Mouse (Mus musculus): ENCODE measurements around the gene Dcaf5. TPM values are rescaled to one million over a fixed set of nuclear protein-coding genes. Genes with fewer than 3 reads are reported as not detected.
"Not testable (repeated sequence)": the region's sequence is repeated elsewhere in the genome, so short reads cannot be mapped to it uniquely, and the experiment has no call there.

Dcaf5 gene
- polyA plus RNA-seq (2016; fragmentation: Nextera tagmentation; extraction: Ambion mirVana), result 9.3 and 12.8 TPM in 2 replicates

- H3K9me3 ChIP-seq (replicated peaks), result no peaks in the 10 kb centered on the region
- H3K4me3 ChIP-seq, result peak within 1 kb of the TSS; percentile 81
- peak; percentile 84 for DNase-seq (ENCODE audit: low spot score)
- peaks cover 3% of the 10 kb centered on the region; the same call in 1 of the 2 replicates for H3K36me3 ChIP-seq
- H3K27ac ChIP-seq, result peak within 1 kb of the TSS; percentile 96
- under 1% methylated on average over 78 of the region's 79 CpGs for WGBS
- H3K4me1 ChIP-seq, result peaks cover 31% of the 10 kb centered on the region
- H3K27me3 ChIP-seq (ENCODE audit: low read depth, poor library complexity, severe bottlenecking), result no peaks in the 10 kb centered on the region
These were observed at the start of gene Dcaf5 for GRCm38 (mm10) chr12:80436336-80436976. Gene Dcaf5, minus strand, starts transcription at chr12:80436601.

GRCm38 (mm10) chr12:80483397-80483796 is 47.0 kb upstream of the Dcaf5 start:
- H3K4me3 ChIP-seq, result no peak overlapping the region
- WGBS, result 83% methylated on average over 3 of the region's 3 CpGs
- H3K27ac ChIP-seq, result no peak overlapping the region
- H3K9me3 ChIP-seq (replicated peaks), result no peaks in the 10 kb centered on the region
- H3K36me3 ChIP-seq, result peaks cover 66% of the 10 kb centered on the region
- DNase-seq (ENCODE audit: low spot score), result no peak
- H3K27me3 ChIP-seq (ENCODE audit: low read depth, poor library complexity, severe bottlenecking), result no peaks in the 10 kb centered on the region
- no peaks in the 10 kb centered on the region for H3K4me1 ChIP-seq

- H3K4me1 ChIP-seq, result no peaks in the 10 kb centered on the region
- no peak for DNase-seq (ENCODE audit: low spot score)
- peaks cover 51% of the 10 kb centered on the region for H3K36me3 ChIP-seq
- no peaks in the 10 kb centered on the region for H3K9me3 ChIP-seq (replicated peaks)
- 87% methylated on average over 3 of the region's 3 CpGs for WGBS
- no peaks in the 10 kb centered on the region for H3K27me3 ChIP-seq (ENCODE audit: low read depth, poor library complexity, severe bottlenecking)
- no peak overlapping the region for H3K4me3 ChIP-seq
- no peak overlapping the region for H3K27ac ChIP-seq
These were observed 43.6 kb upstream of the Dcaf5 start for GRCm38 (mm10) chr12:80479986-80480385.

GRCm38 (mm10) chr12:80473731-80474130 is 37.3 kb upstream of the Dcaf5 start:
- Histone ChIP-seq H3K4me1 (no peaks in the 10 kb centered on the region), H3K27ac (no peak overlapping the region), H3K4me3 (no peak overlapping the region), H3K9me3 (replicated peaks) (no peaks in the 10 kb centered on the region), H3K27me3 (ENCODE audit: low read depth, poor library complexity, severe bottlenecking) (no peaks in the 10 kb centered on the region), H3K36me3 (peaks cover 8% of the 10 kb centered on the region; the same call in 1 of the 2 replicates)
- WGBS, result 93% methylated on average over 3 of the region's 3 CpGs
- no peak for DNase-seq (ENCODE audit: low spot score)

GRCm38 (mm10) chr12:80471926-80472325 is 35.5 kb upstream of the Dcaf5 start:
- 85% methylated on average over 4 of the region's 4 CpGs for WGBS
- no peak for DNase-seq (ENCODE audit: low spot score)
- no peaks in the 10 kb centered on the region for H3K9me3 ChIP-seq (replicated peaks)
- H3K4me3 ChIP-seq, result no peak overlapping the region
- no peaks in the 10 kb centered on the region for H3K27me3 ChIP-seq (ENCODE audit: low read depth, poor library complexity, severe bottlenecking)
- H3K36me3 ChIP-seq, result peaks cover 8% of the 10 kb centered on the region; the same call in 1 of the 2 replicates
- H3K27ac ChIP-seq, result no peak overlapping the region
- H3K4me1 ChIP-seq, result no peaks in the 10 kb centered on the region

- WGBS, result 91% methylated on average over 2 of the region's 2 CpGs
- H3K9me3 ChIP-seq (replicated peaks), result no peaks in the 10 kb centered on the region
- no peaks in the 10 kb centered on the region for H3K36me3 ChIP-seq
- H3K4me1 ChIP-seq, result no peaks in the 10 kb centered on the region
- H3K27me3 ChIP-seq (ENCODE audit: low read depth, poor library complexity, severe bottlenecking), result no peaks in the 10 kb centered on the region
- no peak overlapping the region for H3K4me3 ChIP-seq
- no peak overlapping the region for H3K27ac ChIP-seq
- no peak for DNase-seq (ENCODE audit: low spot score)
These were observed 33.8 kb upstream of the Dcaf5 start for GRCm38 (mm10) chr12:80470206-80470605.

GRCm38 (mm10) chr12:80463666-80464269 is 27.4 kb upstream of the Dcaf5 start:
- Histone ChIP-seq H3K27ac (peak overlapping the region; percentile 93), H3K4me1 (peaks cover 7% of the 10 kb centered on the region; the same call in 1 of the 2 replicates), H3K36me3 (no peaks in the 10 kb centered on the region), H3K4me3 (peak overlapping the region; percentile 87), H3K9me3 (replicated peaks) (no peaks in the 10 kb centered on the region), H3K27me3 (ENCODE audit: low read depth, poor library complexity, severe bottlenecking) (no peaks in the 10 kb centered on the region)
- DNase-seq (ENCODE audit: low spot score), result no peak
- WGBS, result 8% methylated on average over 17 of the region's 17 CpGs

- Histone ChIP-seq H3K36me3 (no peaks in the 10 kb centered on the region), H3K4me3 (peak within 1 kb of the TSS; percentile 87), H3K4me1 (peaks cover 7% of the 10 kb centered on the region; the same call in 1 of the 2 replicates), H3K9me3 (replicated peaks) (no peaks in the 10 kb centered on the region), H3K27ac (peak within 1 kb of the TSS; percentile 93), H3K27me3 (ENCODE audit: low read depth, poor library complexity, severe bottlenecking) (no peaks in the 10 kb centered on the region)
- under 1% methylated on average over 45 of the region's 45 CpGs for WGBS
- DNase-seq (ENCODE audit: low spot score), result peak; percentile 92
These were observed 26.7 kb upstream of the Dcaf5 start, which contains the start of gene Exd2 for GRCm38 (mm10) chr12:80462942-80463651. Gene Exd2, plus strand, starts transcription at chr12:80463095.

GRCm38 (mm10) chr12:80462292-80462896 is 26.0 kb upstream of the Dcaf5 start:
- H3K27me3 ChIP-seq (ENCODE audit: low read depth, poor library complexity, severe bottlenecking); H3K4me1 ChIP-seq; H3K36me3 ChIP-seq; DNase-seq (ENCODE audit: low spot score); H3K9me3 ChIP-seq (replicated peaks): not testable (repeated sequence)
- Histone ChIP-seq H3K27ac (peak overlapping the region; percentile 93), H3K4me3 (peak overlapping the region; percentile 87)
- 8% methylated on average over 10 of the region's 10 CpGs for WGBS

- no peaks in the 10 kb centered on the region for H3K27me3 ChIP-seq (ENCODE audit: low read depth, poor library complexity, severe bottlenecking)
- no peak overlapping the region for H3K4me3 ChIP-seq
- 87% methylated on average over 5 of the region's 5 CpGs for WGBS
- H3K4me1 ChIP-seq, result no peaks in the 10 kb centered on the region
- H3K27ac ChIP-seq, result no peak overlapping the region
- DNase-seq (ENCODE audit: low spot score), result no peak
- no peaks in the 10 kb centered on the region for H3K36me3 ChIP-seq
- H3K9me3 ChIP-seq (replicated peaks), result no peaks in the 10 kb centered on the region
These were observed 21.6 kb upstream of the Dcaf5 start for GRCm38 (mm10) chr12:80458033-80458432.

GRCm38 (mm10) chr12:80453506-80453905 is 17.1 kb upstream of the Dcaf5 start:
- 89% methylated on average over 1 of the region's 1 CpGs for WGBS
- Histone ChIP-seq H3K27ac (no peak overlapping the region), H3K4me3 (no peak overlapping the region), H3K4me1 (no peaks in the 10 kb centered on the region), H3K9me3 (replicated peaks) (no peaks in the 10 kb centered on the region), H3K36me3 (no peaks in the 10 kb centered on the region), H3K27me3 (ENCODE audit: low read depth, poor library complexity, severe bottlenecking) (no peaks in the 10 kb centered on the region)
- DNase-seq (ENCODE audit: low spot score), result no peak

GRCm38 (mm10) chr12:80444525-80445109 is 8.2 kb upstream of the Dcaf5 start:
- WGBS, result 83% methylated on average over 9 of the region's 9 CpGs
- no peaks in the 10 kb centered on the region for H3K9me3 ChIP-seq (replicated peaks)
- H3K36me3 ChIP-seq, result no peaks in the 10 kb centered on the region
- no peak overlapping the region for H3K4me3 ChIP-seq
- H3K27ac ChIP-seq, result no peak overlapping the region
- H3K27me3 ChIP-seq (ENCODE audit: low read depth, poor library complexity, severe bottlenecking), result no peaks in the 10 kb centered on the region
- H3K4me1 ChIP-seq, result no peaks in the 10 kb centered on the region
- DNase-seq (ENCODE audit: low spot score), result no peak
